Mouse (Mus musculus) right cerebral cortex, postnatal 10 days (tissue): ENCODE results near the gene Zfp213.
"Not testable (repeated sequence)": the region's sequence is repeated elsewhere in the genome, so short reads cannot be mapped to it uniquely, and the experiment has no call there.

Experiments used
- DNase-seq, 2 experiments: peaks; one replicate each; pipeline ENCODE4 v3.0.0; 2021; ENCODE audit warnings: low spot score in 2 of 2

Gene Zfp213

DNA sequence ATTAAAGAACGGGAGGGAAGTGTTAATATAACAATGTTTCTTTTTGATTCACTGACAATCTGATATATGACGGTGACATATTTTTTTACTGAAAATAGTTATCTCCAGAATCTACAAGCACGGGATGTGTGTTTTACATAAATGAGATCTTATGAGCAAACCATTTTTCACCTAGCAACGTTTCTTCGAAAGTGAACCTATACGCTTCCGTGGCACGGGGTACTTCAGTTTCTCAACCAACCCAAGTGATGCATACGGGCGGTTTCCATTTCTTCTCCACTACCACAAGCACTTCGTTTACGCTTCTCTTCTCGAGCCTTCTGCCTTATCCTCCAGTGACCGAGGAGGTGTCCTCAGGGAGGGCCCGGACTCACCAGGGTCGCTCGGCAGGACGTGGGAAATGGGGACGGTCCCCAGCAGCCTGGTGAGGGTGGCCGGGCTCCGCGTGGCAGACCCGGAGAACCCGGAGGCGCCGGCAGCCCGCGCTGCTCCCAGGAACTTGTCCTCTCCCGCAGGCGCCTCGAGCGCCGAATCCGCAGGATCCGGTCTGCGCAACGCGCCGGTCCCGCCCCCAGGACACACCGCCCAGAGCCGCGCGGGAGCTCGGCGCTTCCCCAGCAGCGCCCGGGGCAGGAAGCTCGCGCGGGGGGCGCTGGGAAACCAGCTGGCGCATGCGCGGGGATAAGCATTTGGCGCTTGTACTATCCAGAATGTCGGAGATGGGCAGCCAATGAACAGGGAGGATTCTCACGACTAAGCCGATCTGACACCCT is at the start of gene Zfp213:
Gene Zfp213, minus strand, starts transcription at position 644 of the 773 bp plus-strand sequence.
- DNase-seq, result peak; percentile 97

DNA sequence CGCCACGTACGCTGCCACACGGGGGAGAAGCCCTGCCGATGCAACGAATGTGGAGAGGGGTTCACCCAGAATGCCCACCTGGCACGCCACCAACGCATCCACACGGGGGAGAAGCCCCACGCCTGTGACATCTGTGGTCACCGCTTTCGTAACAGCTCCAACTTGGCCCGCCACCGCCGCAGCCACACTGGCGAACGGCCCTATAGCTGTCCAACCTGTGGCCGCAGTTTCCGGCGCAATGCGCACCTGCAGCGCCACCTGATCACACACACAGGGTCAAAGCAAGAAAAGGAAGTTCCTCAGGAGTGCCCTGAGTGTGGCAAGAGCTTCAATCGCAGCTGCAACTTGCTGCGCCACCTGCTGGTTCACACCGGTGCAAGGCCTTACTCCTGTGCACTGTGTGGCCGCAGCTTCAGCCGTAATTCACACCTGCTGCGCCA is 46.3 kb upstream of the Zfp213 start:
- DNase-seq, result peak in 1 of 2 experiments; percentile 48

DNA sequence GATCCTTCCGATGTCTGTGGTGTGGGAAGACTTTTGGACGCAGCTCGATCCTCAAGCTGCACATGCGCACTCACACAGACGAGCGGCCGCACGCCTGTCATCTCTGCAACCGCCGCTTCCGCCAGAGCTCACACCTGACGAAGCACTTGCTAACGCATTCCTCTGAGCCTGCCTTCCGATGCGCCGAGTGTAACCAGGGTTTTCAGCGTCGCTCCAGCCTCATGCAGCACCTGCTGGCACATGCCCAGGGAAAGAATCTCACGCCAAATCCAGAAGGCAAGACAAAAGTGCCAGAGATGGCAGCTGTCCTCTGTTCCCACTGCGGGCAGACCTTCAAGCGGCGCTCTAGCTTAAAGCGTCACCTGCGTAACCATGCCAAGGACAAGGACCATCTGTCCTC is 45.6 kb upstream of the Zfp213 start:
- DNase-seq, result no peak

DNA sequence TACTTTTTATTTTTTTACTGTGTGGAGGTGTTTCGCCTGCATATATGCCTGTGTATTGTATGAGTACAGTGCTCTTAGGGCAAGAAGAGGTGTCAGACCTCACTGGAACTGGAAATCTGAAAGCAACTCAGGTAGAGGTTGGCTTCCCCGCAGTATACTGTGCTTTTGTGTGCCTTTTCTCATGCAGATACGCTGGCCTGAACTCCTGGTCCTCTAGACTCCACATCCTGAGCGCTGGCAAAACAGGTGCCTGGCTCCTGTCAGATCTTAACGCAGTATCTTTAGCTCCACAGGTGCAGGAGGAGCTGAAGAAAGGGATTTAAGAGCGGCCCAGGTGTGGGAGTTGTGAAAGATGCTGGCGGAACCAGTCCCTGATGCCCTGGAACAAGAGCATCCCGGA is 41.2 kb upstream of the Zfp213 start:
- DNase-seq, result no peak

DNA sequence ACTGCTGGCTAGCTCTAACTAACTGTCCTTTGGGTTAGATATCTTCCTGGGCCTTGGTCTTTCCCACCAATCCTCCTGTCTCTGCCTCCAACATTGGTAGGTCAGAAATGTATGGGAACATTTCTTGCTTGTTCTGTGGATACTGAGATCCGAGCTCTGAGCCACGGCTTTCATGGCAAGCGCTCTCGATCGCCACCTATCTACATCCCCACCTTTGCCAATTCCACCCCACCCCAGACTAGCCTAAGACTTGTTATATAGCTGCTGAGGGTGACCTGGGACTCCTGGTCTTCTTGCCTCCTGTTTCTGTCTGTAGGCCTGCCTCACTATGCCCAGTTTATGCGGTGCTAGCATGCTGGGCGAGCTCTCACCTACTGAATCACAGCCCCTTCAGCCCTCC is 40.4 kb upstream of the Zfp213 start:
- no peak for DNase-seq

DNA sequence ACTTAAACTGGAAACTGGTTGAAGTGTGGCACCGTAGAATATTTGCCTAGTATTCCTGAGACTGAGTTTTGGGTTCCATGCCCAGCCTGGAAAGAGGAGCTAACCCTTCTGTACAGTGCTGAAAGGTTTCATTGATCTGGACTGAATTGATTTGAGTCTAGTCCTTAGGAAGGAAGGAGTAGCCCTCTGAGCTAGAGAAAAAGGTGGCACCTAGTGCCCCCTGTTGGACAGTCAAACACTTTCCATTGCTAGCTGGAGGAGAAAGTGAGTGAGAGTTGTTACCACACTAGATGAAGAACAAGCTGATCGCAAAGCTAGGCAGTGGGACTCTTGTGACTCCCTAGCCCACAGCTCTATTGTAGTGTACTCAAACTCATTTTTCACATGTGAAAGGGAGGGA is 39.5 kb upstream of the Zfp213 start:
- peak in 1 of 2 experiments; percentile 42 for DNase-seq

DNA sequence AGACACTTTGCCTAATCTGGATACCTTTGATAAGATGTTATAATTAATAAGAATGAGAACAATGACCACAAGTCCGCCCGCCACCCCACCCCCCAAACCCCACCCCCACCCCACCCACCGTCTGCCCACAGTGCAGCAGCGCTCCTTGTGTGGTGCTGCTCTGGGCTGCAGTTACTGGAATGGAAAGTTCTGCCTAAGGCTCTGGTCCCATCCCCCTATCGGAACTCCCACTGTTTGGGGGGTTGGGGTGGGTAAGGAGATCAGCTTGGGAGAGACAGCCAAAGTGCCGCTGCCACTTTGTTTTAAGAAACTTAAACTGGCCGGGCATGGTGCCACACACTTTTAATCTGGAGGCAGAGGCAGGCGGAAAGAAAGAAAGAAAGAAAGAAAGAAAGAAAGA is 39.0 kb upstream of the Zfp213 start:
- DNase-seq, result peak in 1 of 2 experiments; percentile 36

DNA sequence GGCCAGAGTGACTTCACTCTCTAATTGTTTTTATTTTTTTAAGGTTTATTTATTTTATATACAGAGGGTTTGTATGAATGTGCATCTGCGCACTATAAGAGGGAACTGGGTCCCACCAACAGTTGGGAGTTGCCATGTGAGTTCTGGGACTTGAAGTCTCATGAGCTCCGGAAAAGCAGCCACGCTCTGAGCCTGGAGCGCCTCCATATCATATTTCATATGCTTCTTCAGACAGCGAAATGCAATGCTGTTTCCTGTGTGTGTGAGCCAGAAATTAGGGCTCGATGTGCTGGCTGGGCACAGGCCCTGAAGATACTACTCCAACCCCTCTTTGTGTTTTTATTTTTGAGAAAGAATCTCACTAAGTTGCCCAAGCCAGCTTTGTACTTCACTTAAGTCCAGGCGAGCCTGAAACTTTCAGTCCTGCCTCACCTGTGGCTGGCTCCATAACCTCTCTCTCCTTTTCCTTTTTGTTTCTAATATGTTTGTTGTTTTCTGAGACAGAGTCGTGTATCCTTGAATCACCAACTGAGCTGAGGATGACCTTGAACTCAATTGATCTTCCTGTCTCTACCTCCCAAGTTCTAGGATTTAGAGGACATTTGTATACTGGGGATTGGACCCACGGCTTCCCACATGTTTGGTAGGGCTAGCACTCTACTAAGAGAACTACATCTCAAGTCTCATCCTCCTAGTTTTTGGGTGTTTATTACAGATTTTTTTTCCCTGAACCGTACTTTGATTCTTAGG is 38.0 kb upstream of the Zfp213 start:
- no peak for DNase-seq

DNA sequence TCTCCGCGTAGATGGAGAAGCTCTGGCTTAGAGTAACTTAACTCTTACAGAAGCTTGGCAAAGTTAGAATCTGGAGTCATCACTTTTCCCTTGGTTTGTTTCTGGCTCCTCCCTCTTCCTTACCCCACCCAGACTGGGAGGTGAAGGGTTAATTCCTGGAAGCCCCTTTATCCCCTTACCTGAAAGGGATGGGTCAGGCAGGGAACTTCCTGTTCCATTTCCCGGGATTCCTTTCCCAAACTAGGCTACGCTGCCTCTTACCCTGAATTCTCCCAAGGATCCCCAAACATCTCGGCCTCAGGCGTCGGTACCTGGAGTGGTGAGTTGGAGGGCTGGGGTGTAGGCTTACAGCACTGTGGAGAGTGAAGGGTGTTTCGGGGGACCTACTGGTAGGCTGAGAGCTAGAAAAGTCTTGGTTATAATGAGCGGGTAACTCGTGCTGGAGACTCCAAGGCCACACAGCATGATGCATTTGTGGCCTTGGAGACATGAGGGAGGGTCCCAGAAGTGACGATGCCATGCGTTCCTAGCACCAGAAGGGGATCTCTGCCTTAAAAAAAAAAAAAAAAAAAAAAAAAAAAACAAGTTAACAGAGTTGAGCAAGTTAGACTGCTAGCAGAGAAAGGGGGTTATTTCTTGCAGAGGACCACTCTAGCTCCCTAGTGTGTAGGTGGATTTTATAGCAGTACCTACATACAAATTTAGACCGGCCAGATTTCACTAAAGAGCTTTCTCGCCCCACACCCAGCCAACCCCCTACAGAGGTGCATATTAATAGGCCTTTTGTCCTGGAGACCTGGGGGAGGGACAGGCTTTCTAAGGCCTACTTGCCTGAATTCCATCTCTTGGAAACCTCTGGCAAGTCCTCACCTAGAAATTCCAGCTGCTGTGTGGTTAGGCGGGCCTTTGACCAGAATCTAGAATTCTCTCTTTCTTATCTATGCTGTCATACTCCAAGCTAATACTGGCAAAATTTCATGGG is 36.9 kb upstream of the Zfp213 start, which contains the start of gene Zscan10:
Gene Zscan10, plus strand, starts transcription at position 216 of the 982 bp plus-strand sequence.
- DNase-seq, result no peak

DNA sequence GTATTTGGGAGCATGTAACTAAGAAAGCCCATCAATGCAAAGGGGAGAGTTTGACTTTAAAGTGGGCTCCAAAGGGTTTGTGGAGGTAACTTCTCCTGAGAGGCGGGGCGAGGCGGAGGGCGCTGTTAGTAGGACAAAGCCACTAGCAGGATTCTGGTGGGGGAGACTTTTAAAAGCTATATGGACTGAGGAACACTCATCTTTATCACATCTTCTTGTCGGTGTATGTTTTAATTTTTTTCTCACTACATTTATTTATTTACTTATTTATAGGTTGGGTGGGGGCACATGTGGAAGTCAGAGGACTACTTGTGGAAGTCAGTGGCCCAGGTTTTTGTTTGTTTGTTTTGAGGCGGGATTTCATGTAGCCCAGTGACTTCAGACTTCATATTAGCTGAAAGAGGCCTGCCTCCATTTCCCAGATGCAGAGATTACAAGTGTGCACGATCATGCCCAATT is 35.6 kb upstream of the Zfp213 start:
- DNase-seq, result no peak

DNA sequence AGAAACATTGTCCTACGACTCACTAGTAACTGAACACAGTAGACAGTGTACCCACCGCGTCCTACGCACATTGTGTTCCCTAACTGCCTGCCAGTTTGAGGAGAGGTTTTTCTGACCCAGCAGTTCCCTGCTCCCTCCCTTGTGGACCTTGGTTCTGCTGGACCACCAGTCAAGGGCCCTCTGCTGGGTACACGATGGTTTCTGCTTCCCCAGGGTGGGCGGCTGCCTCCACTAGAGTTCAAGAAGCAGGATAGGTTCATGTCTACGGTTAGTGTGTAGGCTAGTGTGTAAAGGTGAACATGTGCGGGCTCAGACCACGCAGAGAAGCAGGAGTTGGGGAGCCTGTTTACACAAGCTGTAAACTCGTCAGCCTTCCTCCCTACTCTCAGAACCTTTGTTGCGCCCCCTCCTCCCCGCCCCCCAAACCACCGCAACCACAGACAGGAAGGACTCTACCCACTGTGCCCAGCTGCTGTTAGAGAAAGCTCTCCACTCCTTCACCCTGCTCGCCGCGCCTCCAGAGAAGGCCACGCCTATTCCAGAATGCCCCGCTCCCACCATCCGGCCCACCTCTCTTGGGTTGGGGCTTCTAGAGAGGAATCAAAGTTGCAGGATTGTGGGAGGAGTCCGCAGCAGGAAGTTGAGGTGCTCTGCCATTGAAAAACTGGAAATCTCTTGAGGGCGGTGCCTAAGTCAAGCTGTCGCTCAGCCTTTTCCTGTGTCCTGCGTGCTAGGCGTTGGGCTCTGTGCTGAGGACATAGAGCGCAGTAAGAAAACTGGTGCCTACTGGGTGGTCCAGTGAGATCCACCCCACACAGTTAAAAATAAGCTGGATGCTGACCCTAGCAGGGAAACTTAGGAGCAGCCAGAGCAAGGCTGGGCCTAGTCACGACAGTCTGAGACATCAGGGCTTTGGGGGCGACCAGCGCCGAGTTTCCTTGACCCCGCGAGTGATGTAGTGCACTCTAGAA is 34.8 kb upstream of the Zfp213 start, which contains the start of gene Zfp13:
Gene Zfp13, minus strand, starts transcription at position 906 of the 971 bp plus-strand sequence.
- peak; percentile 81 to 87 for DNase-seq

DNA sequence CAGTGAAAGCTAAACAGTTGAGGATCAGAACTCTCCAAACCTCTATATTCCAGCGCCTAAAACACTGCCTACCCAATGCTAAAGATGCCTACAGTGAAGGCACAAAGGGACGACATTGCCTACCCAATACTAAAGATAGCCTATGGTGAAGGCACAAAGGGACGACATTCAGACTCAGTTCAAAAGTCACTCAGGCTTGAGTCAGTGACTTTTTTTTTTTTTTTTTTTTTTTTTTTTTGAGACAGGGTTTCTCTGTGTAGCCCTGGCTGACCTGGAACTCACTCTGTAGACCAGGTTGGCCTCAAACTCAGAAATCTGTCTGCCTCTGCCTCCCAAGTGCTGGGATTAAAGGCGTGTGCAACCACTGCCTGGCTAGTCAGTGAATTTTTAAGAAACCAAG is 31.1 kb upstream of the Zfp213 start:
- not testable (repeated sequence) for DNase-seq

DNA sequence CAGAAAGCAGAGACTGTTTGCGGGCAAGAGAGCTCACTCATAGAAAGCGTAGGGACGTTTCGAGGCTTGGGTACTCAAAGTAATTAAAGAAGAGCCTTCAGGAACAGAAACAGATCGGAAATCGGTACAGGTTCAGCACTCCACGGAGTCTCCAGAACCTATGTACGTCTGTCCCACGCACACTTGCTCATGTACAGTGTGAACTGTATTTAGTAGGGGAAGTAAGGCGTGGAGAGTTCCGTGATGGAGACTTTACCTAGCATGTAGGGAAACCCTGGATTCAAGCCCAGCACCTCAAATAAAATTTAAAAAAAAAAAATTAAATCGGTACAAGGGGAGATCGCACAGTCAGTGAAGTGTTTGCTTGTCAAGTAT is 28.9 kb upstream of the Zfp213 start:
- DNase-seq, result no peak

DNA sequence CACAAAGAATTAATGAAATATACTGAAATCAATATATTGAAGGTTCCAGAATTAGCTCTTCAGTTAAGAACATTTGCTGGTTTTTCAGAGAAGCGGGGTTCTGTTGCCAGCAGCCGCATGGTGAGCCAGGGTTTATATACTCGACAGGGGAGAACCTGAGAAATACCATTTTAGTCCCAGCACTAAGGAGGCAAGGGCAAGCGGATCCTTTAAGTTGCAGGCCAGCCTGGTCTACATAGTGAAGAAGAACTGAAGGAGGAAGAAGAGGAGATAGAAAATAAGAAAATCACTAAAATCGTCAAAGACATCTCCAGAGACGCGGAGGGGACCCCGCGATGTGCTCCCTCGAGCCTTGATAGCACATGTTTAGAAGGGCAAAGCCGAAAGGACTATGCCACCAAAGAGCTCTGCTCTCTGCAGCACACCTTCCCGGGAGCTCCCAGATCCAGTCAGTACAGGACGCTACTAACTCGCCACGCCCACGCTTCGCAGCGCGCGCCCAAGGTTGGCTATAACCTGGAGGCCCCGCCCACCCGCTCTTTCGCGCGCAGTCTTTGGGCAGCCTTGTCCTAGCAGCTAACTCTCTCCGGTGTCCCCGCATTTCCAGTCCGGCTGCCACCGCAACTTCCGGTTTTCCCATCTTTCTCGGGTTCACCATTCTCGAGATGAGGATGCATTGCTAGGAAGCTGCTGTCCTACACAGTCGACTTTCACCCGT is 28.3 kb upstream of the Zfp213 start:
- peak; percentile 98 to 99 for DNase-seq

DNA sequence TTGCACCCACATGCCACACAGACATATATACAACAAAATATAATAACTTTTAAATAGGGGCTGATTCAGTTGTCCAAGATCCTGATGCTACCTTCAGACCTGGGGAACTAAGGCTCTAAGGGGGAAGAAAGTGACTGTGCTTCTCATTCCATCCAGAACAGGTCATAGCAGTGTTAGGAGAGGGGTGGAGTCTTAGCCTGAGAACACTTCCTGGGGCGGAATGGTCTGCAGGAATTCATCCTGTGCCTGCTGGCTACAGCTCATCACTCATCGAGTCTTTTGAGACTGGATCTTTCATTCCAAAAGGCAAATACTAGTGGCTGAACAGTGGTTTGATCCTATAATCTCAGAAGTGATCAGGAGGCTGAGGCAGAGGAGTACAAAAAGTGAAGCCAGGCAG is 23.2 kb upstream of the Zfp213 start:
- no peak for DNase-seq

DNA sequence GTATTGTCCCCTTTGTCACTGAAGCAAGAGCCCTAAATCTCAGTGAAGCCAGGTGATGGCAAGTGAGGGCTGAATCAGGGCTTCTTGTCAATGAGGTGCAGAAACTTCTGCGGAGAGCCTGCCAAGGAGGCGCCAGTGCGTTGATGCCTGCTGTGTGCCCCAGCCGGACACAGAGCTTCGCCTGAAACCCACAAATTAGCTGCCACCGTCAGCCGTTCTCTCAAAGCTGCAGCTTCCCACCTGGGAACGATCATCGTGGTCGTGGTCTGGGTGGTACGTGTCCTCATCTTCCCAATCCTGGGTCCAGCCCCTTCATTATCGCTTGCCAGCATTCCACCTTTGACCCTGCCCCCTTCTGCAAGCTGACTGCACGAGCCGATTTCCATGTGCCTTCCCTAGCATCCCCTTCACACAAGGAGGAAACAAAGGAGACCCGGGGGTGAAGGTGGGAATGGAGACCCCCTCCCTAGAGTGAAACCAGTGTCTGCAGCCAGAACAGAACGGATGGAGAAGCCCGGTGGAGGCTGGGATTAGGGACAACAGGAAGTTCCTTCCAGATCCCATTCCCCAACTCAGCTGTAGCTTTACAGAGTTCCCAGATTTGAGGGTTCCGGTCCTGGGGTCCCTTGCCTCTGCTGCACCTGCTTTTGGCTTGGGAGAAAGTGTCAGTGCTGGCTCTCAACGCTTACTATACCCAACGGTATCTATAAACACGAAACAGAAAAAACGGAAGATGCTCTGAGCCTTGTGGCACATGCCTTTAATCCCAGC is 21.9 kb upstream of the Zfp213 start:
- DNase-seq, result peak; percentile 86 to 87

DNA sequence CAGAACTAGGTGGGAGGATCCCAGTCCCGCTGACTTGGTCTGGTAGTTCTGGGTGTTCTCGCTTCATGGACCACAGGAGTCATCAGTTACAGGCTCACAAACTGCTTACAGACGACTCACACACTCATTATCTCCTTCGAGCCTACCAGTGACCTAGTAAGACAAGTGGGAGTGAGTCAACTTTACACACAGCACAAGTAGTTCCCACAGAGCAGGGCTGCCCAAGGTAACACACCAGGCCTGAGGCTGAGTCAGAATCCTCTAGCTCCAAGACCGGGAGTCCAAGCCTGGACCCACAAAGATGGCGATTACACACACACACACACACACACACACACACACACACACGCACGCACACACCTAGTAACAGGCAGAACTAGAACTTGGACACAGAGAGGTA is 20.7 kb upstream of the Zfp213 start:
- DNase-seq, result no peak

DNA sequence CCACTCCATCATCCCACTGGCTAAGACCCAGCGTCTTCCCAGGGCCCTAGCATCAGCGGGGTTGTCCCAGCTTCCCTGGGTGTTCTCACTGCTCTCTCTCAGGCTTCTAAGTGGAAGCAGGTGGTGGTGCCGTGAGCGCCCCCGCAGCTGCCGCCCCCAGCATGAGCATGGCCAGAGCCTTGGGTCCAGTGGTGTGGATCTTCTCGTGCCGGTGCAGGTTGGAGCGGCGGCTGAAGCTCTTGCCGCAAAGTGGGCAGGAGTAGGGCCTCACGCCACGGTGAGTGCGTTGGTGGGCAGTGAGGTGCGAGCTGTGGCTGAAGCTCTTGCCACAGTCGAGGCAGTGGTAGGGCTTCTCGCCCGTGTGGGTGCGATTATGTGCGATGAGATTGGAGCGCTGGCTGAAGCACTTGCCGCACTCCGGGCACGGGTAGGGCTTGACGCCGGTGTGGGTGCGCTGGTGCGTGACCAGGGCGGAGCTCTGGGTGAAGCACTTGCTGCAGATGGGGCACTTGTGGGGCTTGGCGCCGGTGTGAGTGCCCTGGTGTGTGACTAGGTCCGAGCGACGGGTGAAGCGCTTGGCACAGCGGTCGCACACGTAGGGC is 12.0 kb upstream of the Zfp213 start:
- no peak for DNase-seq

DNA sequence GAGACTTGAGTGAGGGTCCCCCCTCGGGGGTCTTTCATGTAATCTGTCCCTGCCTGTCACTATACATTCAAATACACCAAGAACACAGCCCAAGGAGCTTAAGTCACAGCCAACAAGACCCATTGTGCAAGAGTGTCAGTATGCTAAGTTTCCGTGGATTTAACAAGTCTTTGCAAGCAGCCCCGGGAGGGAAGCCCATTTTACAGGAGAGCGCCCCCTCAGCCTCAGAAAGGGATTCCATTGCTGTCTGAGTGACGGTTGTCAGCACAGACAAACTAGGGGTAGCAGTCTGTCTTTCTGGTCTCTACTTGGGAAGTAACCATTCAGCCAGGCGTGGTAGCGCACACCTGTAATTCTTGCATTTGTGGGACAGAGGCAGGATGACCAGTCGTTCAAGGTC is 10.1 kb upstream of the Zfp213 start:
- no peak for DNase-seq
